ENCODE assay signal across 8 mouse cellular contexts in genomic region chr1:36547981-36548598, GRCm38 (mm10). TPM values are rescaled to one million over a fixed set of nuclear protein-coding genes. Genes with fewer than 3 reads are reported as not detected.
DNase-seq lines count a peak whose midpoint lies in the region; ATAC-seq lines count a peak whose summit lies in the region.

No protein-coding gene starts in this region.

- H3K36me3 ChIP-seq in hindbrain, embryonic 14.5 days (replicated peaks; ENCODE audit: control insufficient read depth, insufficient read depth) = peaks cover 52% of the 10 kb centered on the region
- H3K36me3 ChIP-seq in midbrain, embryonic 10.5 days = peaks cover 52% of the 10 kb centered on the region
- peaks cover 16% of the 10 kb centered on the region; the same call in 1 of the 2 replicates for H3K36me3 ChIP-seq in liver, embryonic 11.5 days (ENCODE audit: control insufficient read depth, insufficient read depth, low read length)

- no peak overlapping the region for H3K4me2 ChIP-seq in hindbrain, embryonic 14.5 days (replicated peaks)
- no peak overlapping the region for H3K4me2 ChIP-seq in liver, embryonic 11.5 days

- peak; percentile 67 for DNase-seq in cerebellum, adult 11-12 months
- DNase-seq in cerebellum, postnatal 4 days (ENCODE audit: low spot score in 2 of 2) = no peak
- peak; percentile 67 for DNase-seq in urinary bladder, postnatal 14 days (ENCODE audit: low spot score)
- DNase-seq in urinary bladder, postnatal 10 days (ENCODE audit: low spot score) = no peak
- DNase-seq in hindbrain, embryonic 14.5 days (ENCODE audit: low spot score) = peak; percentile 31
- DNase-seq in midbrain, embryonic 10.5 days (ENCODE audit: low spot score) = no peak
- no peak for DNase-seq in frontal cortex, postnatal 10 days (ENCODE audit: low spot score in 2 of 2)
- no peak for DNase-seq in liver, embryonic 11.5 days (ENCODE audit: low spot score)

- WGBS in hindbrain, embryonic 14.5 days = 35% methylated on average over 9 of the region's 9 CpGs
- 52% methylated on average over 9 of the region's 9 CpGs for WGBS in midbrain, embryonic 10.5 days
- WGBS in liver, embryonic 11.5 days = 59% methylated on average over 9 of the region's 9 CpGs

- no peak overlapping the region for H3K4me3 ChIP-seq in hindbrain, embryonic 14.5 days (replicated peaks; ENCODE audit: low read length)
- no peak overlapping the region for H3K4me3 ChIP-seq in midbrain, embryonic 10.5 days
- no peak overlapping the region for H3K4me3 ChIP-seq in liver, embryonic 11.5 days (ENCODE audit: low read depth, low read length)

- H3K9me3 ChIP-seq in hindbrain, embryonic 14.5 days (ENCODE audit: control insufficient read depth, low read length) = no peaks in the 10 kb centered on the region
- H3K9me3 ChIP-seq in midbrain, embryonic 10.5 days (replicated peaks) = no peaks in the 10 kb centered on the region
- H3K9me3 ChIP-seq in liver, embryonic 11.5 days (ENCODE audit: control insufficient read depth, low read length) = no peaks in the 10 kb centered on the region

- no peaks in the 10 kb centered on the region for H3K27me3 ChIP-seq in hindbrain, embryonic 14.5 days (ENCODE audit: control insufficient read depth, insufficient read depth, low read length)
- no peaks in the 10 kb centered on the region for H3K27me3 ChIP-seq in midbrain, embryonic 10.5 days (ENCODE audit: low read depth, poor library complexity, severe bottlenecking)
- H3K27me3 ChIP-seq in liver, embryonic 11.5 days (replicated peaks; ENCODE audit: control insufficient read depth, insufficient read depth, low read length) = no peaks in the 10 kb centered on the region; the same call in 1 of the 2 replicates

- no peak for ATAC-seq in hindbrain, embryonic 14.5 days (ENCODE audit: low FRiP score)
- ATAC-seq in liver, embryonic 11.5 days (replicated peaks; ENCODE audit: low FRiP score) = no peak

- H3K9ac ChIP-seq in hindbrain, embryonic 14.5 days = peak overlapping the region; percentile 21; the same call in 1 of the 2 replicates
- no peak overlapping the region for H3K9ac ChIP-seq in liver, embryonic 11.5 days (ENCODE audit: low read depth, low read length)

- peak overlapping the region; percentile 63 for H3K27ac ChIP-seq in hindbrain, embryonic 14.5 days
- peak overlapping the region; percentile 77; the same call in 1 of the 2 replicates for H3K27ac ChIP-seq in midbrain, embryonic 10.5 days (replicated peaks)
- H3K27ac ChIP-seq in liver, embryonic 11.5 days (ENCODE audit: low read depth, low read length) = no peak overlapping the region

- H3K4me1 ChIP-seq in hindbrain, embryonic 14.5 days (replicated peaks; ENCODE audit: control insufficient read depth, insufficient read depth, low read length) = peaks cover 27% of the 10 kb centered on the region
- H3K4me1 ChIP-seq in midbrain, embryonic 10.5 days = peaks cover 47% of the 10 kb centered on the region
- H3K4me1 ChIP-seq in liver, embryonic 11.5 days (replicated peaks; ENCODE audit: control insufficient read depth, insufficient read depth, low read length) = peaks cover 17% of the 10 kb centered on the region

RNA-seq across cellular contexts. Expression of gene Ankrd39, which starts 0.8 kb away (rescaled TPM):
- 23.9 and 26.9 TPM in 2 replicates for polyA plus RNA-seq in hindbrain, embryonic 14.5 days (2014; fragmentation: Nextera tagmentation; extraction: Ambion mirVana)
- polyA plus RNA-seq in midbrain, embryonic 10.5 days (2016; fragmentation: Nextera tagmentation; extraction: Ambion mirVana) = 17.8 and 21.2 TPM in 2 replicates
- 18.2 and 22.1 TPM in 2 replicates for polyA plus RNA-seq in liver, embryonic 11.5 days (2014; fragmentation: Nextera tagmentation; extraction: Ambion mirVana)

RNA-seq across cellular contexts. Expression of gene Gm42417, which starts 8.9 kb away (rescaled TPM):
- polyA plus RNA-seq in hindbrain, embryonic 14.5 days (2014; fragmentation: Nextera tagmentation; extraction: Ambion mirVana) = 0.23 and 1.1 TPM in 2 replicates
- 0.69 TPM in 1 of 2 replicates, not detected in the other for polyA plus RNA-seq in midbrain, embryonic 10.5 days (2016; fragmentation: Nextera tagmentation; extraction: Ambion mirVana)
- not detected in 2 replicates for polyA plus RNA-seq in liver, embryonic 11.5 days (2014; fragmentation: Nextera tagmentation; extraction: Ambion mirVana)

RNA-seq across cellular contexts. Expression of gene Sema4c, which starts 10.1 kb away (rescaled TPM):
- 3.1 and 3.8 TPM in 2 replicates for polyA plus RNA-seq in hindbrain, embryonic 14.5 days (2014; fragmentation: Nextera tagmentation; extraction: Ambion mirVana)
- polyA plus RNA-seq in midbrain, embryonic 10.5 days (2016; fragmentation: Nextera tagmentation; extraction: Ambion mirVana) = 20.8 and 26.3 TPM in 2 replicates
- polyA plus RNA-seq in liver, embryonic 11.5 days (2014; fragmentation: Nextera tagmentation; extraction: Ambion mirVana) = 0.77 and 0.78 TPM in 2 replicates

RNA-seq across cellular contexts. Expression of gene Ankrd23, which starts 11.4 kb away (rescaled TPM):
- polyA plus RNA-seq in hindbrain, embryonic 14.5 days (2014; fragmentation: Nextera tagmentation; extraction: Ambion mirVana) = 6.9 and 10.6 TPM in 2 replicates
- 16.3 and 17.4 TPM in 2 replicates for polyA plus RNA-seq in midbrain, embryonic 10.5 days (2016; fragmentation: Nextera tagmentation; extraction: Ambion mirVana)
- 11.0 and 13.4 TPM in 2 replicates for polyA plus RNA-seq in liver, embryonic 11.5 days (2014; fragmentation: Nextera tagmentation; extraction: Ambion mirVana)

RNA-seq across cellular contexts. Expression of gene Cnnm3, which starts 36.4 kb away (rescaled TPM):
- polyA plus RNA-seq in hindbrain, embryonic 14.5 days (2014; fragmentation: Nextera tagmentation; extraction: Ambion mirVana) = 6.1 and 6.8 TPM in 2 replicates
- polyA plus RNA-seq in midbrain, embryonic 10.5 days (2016; fragmentation: Nextera tagmentation; extraction: Ambion mirVana) = 2.6 and 3.1 TPM in 2 replicates
- polyA plus RNA-seq in liver, embryonic 11.5 days (2014; fragmentation: Nextera tagmentation; extraction: Ambion mirVana) = 3.3 and 3.8 TPM in 2 replicates

Comparison
In these comparisons a context has a peak if more than half of its experiments do, and no peak if none do; other contexts are left out.
1. DNase-seq: peak in cerebellum, adult 11-12 months (single experiment), urinary bladder, postnatal 14 days (single experiment) and hindbrain, embryonic 14.5 days (single experiment); none in cerebellum, postnatal 4 days (0 of 2), urinary bladder, postnatal 10 days (single experiment), midbrain, embryonic 10.5 days (single experiment), frontal cortex, postnatal 10 days (0 of 2) and liver, embryonic 11.5 days (single experiment).